Mouse (Mus musculus) naive thymus-derived CD4-positive, alpha-beta T cell, adult 5 months (primary cell): Measurements from ENCODE around the gene Actr8. TPM values are rescaled to one million over a fixed set of nuclear protein-coding genes. Genes with fewer than 3 reads are reported as not detected.

Source experiments
- polyA plus RNA-seq: library from polyadenylated mRNA; unstranded; fragments of 100-300 nt; shearing (Covaris generic); gene quantifications from one replicate; pipeline ENCODE4 v1.2.1, GENCODE M21; 2017

The Actr8 gene
- polyA plus RNA-seq = 54.4 TPM

GRCm38 (mm10) chr14:29978254-29979204 is at the start of gene Actr8:
Gene Actr8 (plus strand): TSS chr14:29978337.

GRCm38 (mm10) chr14:29968075-29968821 is 9.9 kb upstream of the Actr8 start, which contains the start of gene Selenok:
Gene Selenok (plus strand): TSS chr14:29968308.

GRCm38 (mm10) chr14:30008733-30009575 is 30.8 kb downstream of the Actr8 start, which contains the start of the genes Il17rb and Chdh:
Gene Il17rb (minus strand): TSS chr14:30008896.
Gene Chdh (plus strand): TSS chr14:30009023.

Other genes with a start within 250 kb of the Actr8 start
- gene Selenok, start 10.0 kb upstream of the Actr8 start, polyA plus RNA-seq = 380 TPM
- gene Il17rb, start 30.6 kb downstream of the Actr8 start, polyA plus RNA-seq = 1.4 TPM
- gene Chdh, start 30.7 kb downstream of the Actr8 start, polyA plus RNA-seq = 1.1 TPM